9 mouse cellular contexts compared by ENCODE assay signal in the genomic region with DNA sequence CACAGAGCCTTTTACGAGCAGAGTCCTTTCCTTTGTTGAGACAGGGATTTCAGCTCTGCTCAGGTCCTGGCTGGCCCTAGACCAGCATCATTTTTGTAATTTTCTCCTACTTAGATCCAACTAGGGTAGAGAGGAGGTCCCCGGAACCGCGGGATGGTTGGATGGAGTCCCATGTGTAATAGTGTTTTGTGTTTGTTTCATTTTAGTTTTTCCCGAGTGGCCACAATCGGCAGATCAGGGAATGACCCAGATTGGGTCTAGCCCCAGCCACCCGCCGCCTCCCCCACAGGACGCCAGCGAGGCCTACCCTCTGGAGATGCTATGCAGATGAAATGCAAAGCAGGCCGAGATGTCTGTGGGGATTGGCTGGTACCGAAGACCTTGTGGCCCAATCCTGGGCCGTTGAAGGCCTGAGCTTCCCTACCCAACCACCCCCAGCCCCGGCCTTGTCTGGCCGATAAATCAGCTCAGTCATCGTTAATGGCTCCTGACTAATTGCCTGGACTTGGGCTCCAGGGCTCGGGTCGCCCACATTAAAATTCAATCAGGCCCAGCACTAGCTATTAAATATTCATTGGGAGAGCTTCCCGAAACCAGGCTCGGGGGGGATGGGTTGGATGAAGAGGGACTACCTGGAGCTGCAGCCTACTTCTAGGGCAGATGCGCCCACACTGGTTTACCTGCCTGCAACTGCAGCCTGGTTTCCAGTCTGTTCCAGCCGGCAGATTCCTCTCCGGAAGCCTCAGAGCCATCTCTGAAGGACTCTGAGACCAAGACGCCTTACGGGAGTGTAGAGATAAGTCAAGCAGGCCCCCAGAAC. TPM values are rescaled to one million over a fixed set of nuclear protein-coding genes. Genes with fewer than 3 reads are reported as not detected.
DNase-seq lines count a peak whose midpoint lies in the region; ATAC-seq lines count a peak whose summit lies in the region.
"Had no signal": no experiment of that assay in that cellular context is flagged by ENCODE, and none has a peak within 500 bp of the region (broad histone marks: within the 10 kb centered on the region; RNA-seq: fewer than 3 reads in every experiment).

No protein-coding gene starts in this region.

- no peaks in the 10 kb centered on the region for H3K9me3 ChIP-seq in heart, embryonic 11.5 days (replicated peaks; ENCODE audit: control insufficient read depth, low read length)
- H3K9me3 ChIP-seq in midbrain, embryonic 12.5 days, result no peaks in the 10 kb centered on the region

- H3K4me1 ChIP-seq in heart, embryonic 11.5 days (ENCODE audit: control insufficient read depth, insufficient read depth, low read length), result peaks cover 16% of the 10 kb centered on the region
- H3K4me1 ChIP-seq in midbrain, embryonic 12.5 days, result peaks cover 50% of the 10 kb centered on the region

- peak overlapping the region; percentile 25 for H3K4me2 ChIP-seq in heart, embryonic 11.5 days
- peak overlapping the region; percentile 41 for H3K4me2 ChIP-seq in midbrain, embryonic 12.5 days (replicated peaks)

- H3K27me3 ChIP-seq in heart, embryonic 11.5 days (ENCODE audit: control insufficient read depth, insufficient read depth, low read length), result peaks cover 11% of the 10 kb centered on the region
- no peaks in the 10 kb centered on the region; the same call in 1 of the 2 replicates for H3K27me3 ChIP-seq in midbrain, embryonic 12.5 days

- no peak for DNase-seq in heart, adult 8-10 months (ENCODE audit: low spot score)
- DNase-seq in cerebellum, adult 18-20 months, result peak; percentile 33 to 50
- DNase-seq in frontal cortex, adult 2 months (ENCODE audit: extremely low spot score in 1 of 2, low spot score in 1 of 2), result peak; percentile 38 to 45
- DNase-seq in layer of hippocampus, postnatal 10 days (ENCODE audit: low spot score in 2 of 2), result peak; percentile 33 to 40
- DNase-seq in thymus, adult 18-20 months, result no peak
- no peak for DNase-seq in gastrocnemius, postnatal 10 days

- H3K36me3 ChIP-seq in heart, embryonic 11.5 days (ENCODE audit: control insufficient read depth, insufficient read depth, low read length), result no peaks in the 10 kb centered on the region
- no peaks in the 10 kb centered on the region for H3K36me3 ChIP-seq in midbrain, embryonic 12.5 days

- H3K4me3 ChIP-seq in heart, embryonic 11.5 days (ENCODE audit: low read depth, low read length), result no peak overlapping the region; the same call in 1 of the 2 replicates
- H3K4me3 ChIP-seq in midbrain, embryonic 12.5 days, result peak overlapping the region; percentile 10; the same call in 1 of the 2 replicates

- 0 out of 2 replicates have a peak, but pooled peaks have one; percentile 39 for ATAC-seq in heart, embryonic 11.5 days (replicated peaks; ENCODE audit: insufficient number of reproducible peaks, low FRiP score, low TSS enrichment)
- peak; percentile 93 for ATAC-seq in midbrain, embryonic 12.5 days (ENCODE audit: low FRiP score, low read depth)

- 14% methylated on average over 25 of the region's 25 CpGs for WGBS in heart, embryonic 11.5 days (ENCODE audit: insufficient replicate concordance)
- 6% methylated on average over 25 of the region's 25 CpGs for whole genome bisulfite sequencing in midbrain, embryonic 12.5 days

- no peak overlapping the region for H3K9ac ChIP-seq in heart, embryonic 11.5 days (ENCODE audit: low read depth, low read length)
- H3K9ac ChIP-seq in midbrain, embryonic 12.5 days (replicated peaks), result no peak overlapping the region

- no peak overlapping the region for H3K27ac ChIP-seq in heart, embryonic 11.5 days (ENCODE audit: low read depth, low read length)
- peak overlapping the region; percentile 89 for H3K27ac ChIP-seq in midbrain, embryonic 12.5 days (replicated peaks)

RNA-seq across cellular contexts. Expression of a gene that starts 14.7 kb away (rescaled TPM):
- 0.30 and 0.33 TPM in 2 replicates for polyA plus RNA-seq in heart, embryonic 11.5 days (2014; fragmentation: Nextera tagmentation; extraction: Ambion mirVana)
- 1 to 10 TPM in 3 of 4 experiments, under 1 TPM in 1; 0.84 to 1.5 (median 1.2) TPM for total RNA-seq in heart, adult 8-10 months (2022)
- polyA plus RNA-seq in frontal cortex, adult 2 months (2012; rRNA removed), result 1.2 and 1.3 TPM in 2 replicates
- 1 to 10 TPM; 1.1 to 1.2 TPM for total RNA-seq in layer of hippocampus, postnatal 10 days (2021)
- 0.34 and 0.37 TPM in 2 replicates for polyA plus RNA-seq in midbrain, embryonic 12.5 days (2016; fragmentation: Nextera tagmentation; extraction: Ambion mirVana)
- 1 to 10 TPM; 1.9 to 3.4 TPM for total RNA-seq in gastrocnemius, postnatal 10 days (2021)
- total RNA-seq: MEL had no signal

RNA-seq across cellular contexts. Expression of a gene that starts 22.5 kb away (rescaled TPM):
- not detected in 2 replicates for polyA plus RNA-seq in heart, embryonic 11.5 days (2014; fragmentation: Nextera tagmentation; extraction: Ambion mirVana)
- total RNA-seq in heart, adult 8-10 months (2022), result not detected
- polyA plus RNA-seq in frontal cortex, adult 2 months (2012; rRNA removed), result not detected in 2 replicates
- not detected for total RNA-seq in layer of hippocampus, postnatal 10 days (2021)
- not detected in 2 replicates for polyA plus RNA-seq in midbrain, embryonic 12.5 days (2016; fragmentation: Nextera tagmentation; extraction: Ambion mirVana)
- not detected for total RNA-seq in gastrocnemius, postnatal 10 days (2021)
- total RNA-seq: MEL had no signal

RNA-seq across cellular contexts. Expression of a gene that starts 35.3 kb away (rescaled TPM):
- 1.5 and 2.0 TPM in 2 replicates for polyA plus RNA-seq in heart, embryonic 11.5 days (2014; fragmentation: Nextera tagmentation; extraction: Ambion mirVana)
- total RNA-seq in heart, adult 8-10 months (2022), result 10 to 100 TPM; 19.8 to 30.3 (median 23.0) TPM
- 20.7 and 22.4 TPM in 2 replicates for polyA plus RNA-seq in frontal cortex, adult 2 months (2012; rRNA removed)
- 1 to 10 TPM; 9.0 to 9.8 TPM for total RNA-seq in layer of hippocampus, postnatal 10 days (2021)
- polyA plus RNA-seq in midbrain, embryonic 12.5 days (2016; fragmentation: Nextera tagmentation; extraction: Ambion mirVana), result 8.0 and 10.7 TPM in 2 replicates
- total RNA-seq in gastrocnemius, postnatal 10 days (2021), result 10 to 100 TPM; 15.1 to 18.2 TPM

RNA-seq across cellular contexts. Expression of a gene that starts 45.8 kb away (rescaled TPM):
- polyA plus RNA-seq in heart, embryonic 11.5 days (2014; fragmentation: Nextera tagmentation; extraction: Ambion mirVana), result not detected in 2 replicates
- under 1 TPM in 1 of 4 experiments, not detected in 3; 0.25 TPM for total RNA-seq in heart, adult 8-10 months (2022)
- not detected in 2 replicates for polyA plus RNA-seq in frontal cortex, adult 2 months (2012; rRNA removed)
- not detected for total RNA-seq in layer of hippocampus, postnatal 10 days (2021)
- not detected in 2 replicates for polyA plus RNA-seq in midbrain, embryonic 12.5 days (2016; fragmentation: Nextera tagmentation; extraction: Ambion mirVana)
- not detected for total RNA-seq in gastrocnemius, postnatal 10 days (2021)
- total RNA-seq: MEL had no signal

Comparison
In these comparisons a context has a peak if more than half of its experiments do, and no peak if none do; other contexts are left out.
1. DNase-seq: peak in cerebellum, adult 18-20 months (2 of 2), frontal cortex, adult 2 months (2 of 2) and layer of hippocampus, postnatal 10 days (2 of 2); none in heart, adult 8-10 months (single experiment), thymus, adult 18-20 months (0 of 2) and gastrocnemius, postnatal 10 days (single experiment).